Mouse (Mus musculus) brain, adult 2 months (tissue): ENCODE data around the gene Gm9747.

ENCODE experiments used
- DNase-seq: peaks from one replicate; pipeline ENCODE4 v3.0.0; 2011; ENCODE audit warnings: low read depth, low spot score

Gene Gm9747

GRCm38 (mm10) chr1:82253789-82254445 lies 21.0 kb downstream of the Gm9747 start:
- peak; percentile 23 for DNase-seq

GRCm38 (mm10) chr1:82257457-82257856 lies 24.5 kb downstream of the Gm9747 start:
- no peak for DNase-seq

GRCm38 (mm10) chr1:82258331-82258730 lies 25.4 kb downstream of the Gm9747 start:
- no peak for DNase-seq

- DNase-seq = no peak
Measured at GRCm38 (mm10) chr1:82260055-82260454, 27.1 kb downstream of the Gm9747 start.

GRCm38 (mm10) chr1:82261053-82261618 lies 28.2 kb downstream of the Gm9747 start:
- peak; percentile 85 for DNase-seq

GRCm38 (mm10) chr1:82261638-82262037 lies 28.7 kb downstream of the Gm9747 start:
- DNase-seq = no peak

GRCm38 (mm10) chr1:82262331-82262730 lies 29.4 kb downstream of the Gm9747 start:
- DNase-seq = peak; percentile 93

- no peak for DNase-seq
Measured at GRCm38 (mm10) chr1:82267547-82267946, 34.6 kb downstream of the Gm9747 start.

- DNase-seq = no peak
Measured at GRCm38 (mm10) chr1:82272231-82272630, 39.3 kb downstream of the Gm9747 start.

GRCm38 (mm10) chr1:82273529-82273928 lies 40.6 kb downstream of the Gm9747 start:
- no peak for DNase-seq

GRCm38 (mm10) chr1:82274361-82274760 lies 41.4 kb downstream of the Gm9747 start:
- DNase-seq = no peak

- DNase-seq = no peak
Measured at GRCm38 (mm10) chr1:82279768-82280167, 46.9 kb downstream of the Gm9747 start.

- DNase-seq = no peak
Measured at GRCm38 (mm10) chr1:82281823-82282222, 48.9 kb downstream of the Gm9747 start.

- DNase-seq = peak; percentile 98
Measured at GRCm38 (mm10) chr1:82282992-82283611, 50.2 kb downstream of the Gm9747 start.

GRCm38 (mm10) chr1:82283901-82284301 lies 51.0 kb downstream of the Gm9747 start:
- DNase-seq = peak; percentile 35

- DNase-seq = peak; percentile 41
Measured at GRCm38 (mm10) chr1:82284403-82284802, 51.5 kb downstream of the Gm9747 start.
